Mouse (Mus musculus) left cerebral cortex, adult 2 months (tissue): ENCODE results near the gene Cldn4. TPM values are rescaled to one million over a fixed set of nuclear protein-coding genes. Genes with fewer than 3 reads are reported as not detected.

Source experiments
- DNase-seq, 2 experiments: peaks; one replicate each; pipeline ENCODE4 v3.0.0; 2021 to 2022; ENCODE audit warnings: low spot score in 2 of 2, mixed read lengths in 1 of 2; ENCODE audit errors: extremely low spot score in 1 of 2
- H3K27ac ChIP-seq: fragments of 200-600 bp; 2 replicates; pipeline ENCODE4 v1.8.1; 2022
- H3K4me3 ChIP-seq: fragments of 200-600 bp; 2 replicates; pipeline ENCODE4 v1.8.1; 2022
- CTCF ChIP-seq: fragments of 200-600 bp; IDR thresholded peaks from 2 replicates; pipeline ENCODE4 v1.8.1; 2022; ENCODE audit warnings: antibody characterized with exemption, mild to moderate bottlenecking, moderate library complexity
- intact Hi-C: fragments of 180-260 bp; cut with DNase I; formaldehyde crosslinking; loops from one replicate; pipeline ENCODE4 v1.15.1; 2025
- total RNA-seq, 2 experiments: library from RNA; stranded (reverse); gene quantifications; 2 replicates each; pipeline ENCODE4 v1.2.3; 2021

Gene Cldn4
- total RNA-seq, 2 experiments from 2014 or later = not detected

DNA sequence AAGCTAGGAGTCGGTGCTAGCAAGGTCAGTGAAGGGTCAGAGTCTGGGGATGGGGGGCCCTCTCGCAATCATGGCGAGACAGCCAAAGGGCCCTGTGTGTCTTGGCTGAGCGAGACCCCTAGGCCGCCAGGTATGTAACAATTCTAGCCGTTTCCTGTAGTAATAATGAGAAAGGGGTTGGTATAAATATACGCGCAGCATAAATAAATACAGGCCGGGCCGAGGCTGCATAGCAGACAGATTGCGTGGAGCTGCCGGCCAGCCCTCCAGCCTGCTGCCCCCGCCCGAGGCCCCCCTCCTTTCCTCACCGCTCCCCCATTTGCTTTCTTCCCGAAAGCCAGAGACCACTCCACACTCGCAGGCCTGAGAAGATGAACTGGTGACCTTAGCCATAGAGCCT, 49.1 kb downstream of the Cldn4 start:
- Histone ChIP-seq H3K4me3 (no peak overlapping the region), H3K27ac (no peak overlapping the region)
- intact Hi-C loops = loop anchor here (10.0 kb wide), 1 partner anchor 387 kb away; no protein-coding TSS in a partner anchor
- DNase-seq = no peak
- TF ChIP-seq CTCF = no peak

DNA sequence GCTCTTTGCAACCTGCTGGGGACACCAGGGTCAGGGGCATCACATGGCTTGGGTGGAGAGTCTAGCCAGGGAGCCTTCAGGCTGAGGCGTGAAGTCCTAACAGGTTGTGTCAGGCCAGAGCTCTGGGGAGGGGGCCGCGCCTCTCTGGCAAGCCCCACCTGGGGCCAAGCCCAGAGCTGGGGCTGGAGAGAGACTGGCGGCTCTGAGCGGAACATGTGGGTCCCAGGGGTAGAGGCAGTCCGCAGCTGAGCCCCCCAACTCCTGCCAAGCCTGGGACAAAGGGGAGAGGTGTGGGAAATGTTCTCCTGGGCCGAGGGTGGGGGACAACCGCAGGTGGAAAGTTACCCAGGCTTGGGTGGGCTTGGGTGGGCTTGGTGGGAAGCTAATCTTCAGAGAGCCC, 49.8 kb downstream of the Cldn4 start:
- Histone ChIP-seq H3K4me3 (no peak overlapping the region), H3K27ac (no peak overlapping the region)
- TF ChIP-seq CTCF = no peak
- intact Hi-C loops = loop anchor here (10.0 kb wide), 1 partner anchor 388 kb away; no protein-coding TSS in a partner anchor
- DNase-seq = no peak

DNA sequence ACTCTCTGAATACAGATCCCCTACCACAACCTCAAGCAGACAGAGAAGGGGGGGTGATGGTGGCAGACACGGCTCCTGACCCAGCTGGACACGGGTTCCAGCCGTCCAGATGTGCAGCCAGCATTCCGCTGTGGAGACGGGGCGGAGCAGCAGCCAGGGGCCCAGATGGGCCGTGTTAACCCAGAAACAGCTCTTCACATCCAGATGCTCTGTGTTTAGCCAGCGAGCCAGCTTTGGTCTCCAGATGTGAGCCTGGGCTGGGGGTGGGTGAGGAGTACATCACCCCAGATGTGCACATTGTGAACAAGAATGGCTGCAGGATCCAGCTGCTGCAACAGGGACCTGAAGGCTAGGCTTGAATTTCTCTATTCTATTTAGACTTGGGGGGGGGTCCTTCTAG, 51.4 kb downstream of the Cldn4 start:
- Histone ChIP-seq H3K4me3 (no peak overlapping the region), H3K27ac (no peak overlapping the region)
- no peak for DNase-seq
- TF ChIP-seq CTCF = no peak
- intact Hi-C loops = loop anchor here (10.0 kb wide), 1 partner anchor 390 kb away; no protein-coding TSS in a partner anchor

Other genes with a start within 250 kb of the Cldn4 start
- gene Eln, start 199.6 kb downstream of the Cldn4 start, total RNA-seq = 10 to 100 TPM; 11.3 to 11.7 TPM
- not detected for gene Tmem270, start 40.2 kb downstream of the Cldn4 start, total RNA-seq
- not detected for gene Cldn13, start 31.4 kb downstream of the Cldn4 start, total RNA-seq
- gene Mettl27, start 14.6 kb downstream of the Cldn4 start, total RNA-seq = 1 to 10 TPM; 7.5 to 9.3 TPM
- under 1 TPM; 0.81 to 0.82 TPM for gene Cldn3, start 39.3 kb upstream of the Cldn4 start, total RNA-seq
- 10 to 100 TPM; 31.3 to 39.3 TPM for gene Abhd11, start 62.2 kb upstream of the Cldn4 start, total RNA-seq
- 100 to 1,000 TPM; 340 to 346 TPM for gene Stx1a, start 76.5 kb upstream of the Cldn4 start, total RNA-seq
- 10 to 100 TPM; 38.6 to 41.7 TPM for gene Dnajc30, start 117.3 kb upstream of the Cldn4 start, total RNA-seq
- gene Bud23, start 118.0 kb upstream of the Cldn4 start, total RNA-seq = 10 to 100 TPM; 53.4 to 57.3 TPM
- gene Vps37d, start 131.3 kb upstream of the Cldn4 start, total RNA-seq = 10 to 100 TPM; 26.8 to 30.8 TPM
- gene Mlxipl, start 143.0 kb upstream of the Cldn4 start, total RNA-seq = 1 to 10 TPM; 3.7 to 3.8 TPM
- 10 to 100 TPM; 26.1 to 27.0 TPM for gene Tbl2, start 202.7 kb upstream of the Cldn4 start, total RNA-seq
- 10 to 100 TPM; 50.6 to 54.6 TPM for gene Bcl7b, start 221.3 kb upstream of the Cldn4 start, total RNA-seq
- gene Baz1b, start 240.3 kb upstream of the Cldn4 start, total RNA-seq = 10 to 100 TPM; 76.2 to 79.7 TPM